Mouse (Mus musculus): ENCODE results near the gene Tmem47. TPM values are rescaled to one million over a fixed set of nuclear protein-coding genes. Genes with fewer than 3 reads are reported as not detected.

Tmem47 gene
- total RNA-seq (2021), result 1 to 10 TPM; 6.6 to 7.6 TPM
- long read RNA-seq, experiment 1, full-length matches to known transcripts, result 20 of 20 reads
- long read RNA-seq, experiment 1, partial matches to known transcripts, result 0 of 20 reads
- long read RNA-seq, experiment 1, other reads (novel, unspliced or antisense), result 0 of 20 reads
- long read RNA-seq, experiment 2, full-length matches to known transcripts, result 21 of 22 reads
- long read RNA-seq, experiment 2, partial matches to known transcripts, result 0 of 22 reads
- long read RNA-seq, experiment 2, other reads (novel, unspliced or antisense), result 1 of 22 reads

DNA sequence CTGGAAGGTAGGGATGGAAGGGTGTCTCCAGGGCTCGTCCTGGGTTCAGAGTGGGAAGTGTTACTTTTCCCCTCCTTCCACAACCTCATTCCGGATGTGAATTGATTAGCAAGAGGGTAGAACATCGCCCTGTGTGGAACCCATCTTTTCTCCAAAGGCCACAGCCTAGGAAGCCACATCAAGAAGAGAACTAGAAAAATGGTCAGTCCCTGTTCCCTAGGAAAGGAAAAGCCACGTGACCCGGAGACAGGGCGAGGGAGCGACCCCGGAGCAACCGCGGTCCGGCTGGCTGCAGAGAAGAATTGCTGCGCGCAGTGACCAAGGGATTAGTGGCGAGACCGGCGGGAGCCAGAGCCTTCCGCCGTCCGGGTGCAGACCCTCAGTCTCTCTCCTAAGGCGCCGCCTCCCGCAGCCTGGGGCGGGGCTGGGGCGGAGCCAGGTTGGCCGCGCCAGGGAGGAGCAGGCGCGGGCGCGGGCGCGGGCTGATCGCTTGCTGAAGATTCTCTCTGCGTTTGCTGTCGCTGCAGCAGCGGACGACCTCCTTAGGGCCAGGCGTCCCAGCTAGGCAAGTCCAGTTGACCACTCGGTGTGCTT, at the start of gene Tmem47:
TSS of gene Tmem47 (plus strand) at position 489 of the 594 bp plus-strand sequence.
- DNase-seq (ENCODE audit: low spot score), result peak; percentile 23

DNA sequence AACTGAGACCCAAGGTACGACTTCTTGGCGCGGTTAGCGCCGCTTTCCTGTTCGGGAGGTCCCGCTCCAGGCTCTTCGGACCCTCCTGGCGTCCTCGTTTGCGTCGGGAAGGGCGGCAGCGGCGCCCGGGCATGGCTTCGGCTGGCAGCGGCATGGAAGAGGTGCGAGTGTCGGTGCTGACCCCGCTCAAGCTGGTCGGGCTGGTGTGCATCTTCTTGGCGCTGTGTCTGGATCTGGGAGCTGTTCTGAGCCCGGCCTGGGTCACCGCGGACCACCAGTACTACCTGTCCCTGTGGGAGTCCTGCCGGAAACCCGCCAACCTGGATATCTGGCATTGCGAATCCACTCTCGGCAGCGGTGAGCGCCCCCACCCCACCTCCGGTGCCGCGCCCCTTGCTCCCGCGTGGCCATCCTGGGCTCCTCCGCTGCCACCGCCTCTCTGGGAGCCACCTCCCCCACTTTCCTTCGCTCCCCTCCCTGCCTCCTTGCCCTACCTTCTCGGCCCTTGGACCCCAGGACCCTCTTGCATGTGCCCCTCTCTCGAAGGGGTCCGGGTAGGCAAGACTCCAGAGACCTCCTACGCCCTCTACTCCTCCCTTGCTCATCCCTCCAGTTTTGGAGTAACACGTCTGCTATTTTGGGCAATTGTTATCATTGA, 435 bp downstream of the Tmem47 start:
- DNase-seq (ENCODE audit: low spot score), result peak; percentile 1

GRCm38 (mm10) chrX:81071746-81072640, 1.5 kb downstream of the Tmem47 start:
- no peak for DNase-seq (ENCODE audit: low spot score)

GRCm38 (mm10) chrX:81072651-81073050, 2.2 kb downstream of the Tmem47 start:
- DNase-seq (ENCODE audit: low spot score), result no peak

- DNase-seq (ENCODE audit: low spot score), result no peak
Measured at GRCm38 (mm10) chrX:81073834-81074233, 3.3 kb downstream of the Tmem47 start.

DNA sequence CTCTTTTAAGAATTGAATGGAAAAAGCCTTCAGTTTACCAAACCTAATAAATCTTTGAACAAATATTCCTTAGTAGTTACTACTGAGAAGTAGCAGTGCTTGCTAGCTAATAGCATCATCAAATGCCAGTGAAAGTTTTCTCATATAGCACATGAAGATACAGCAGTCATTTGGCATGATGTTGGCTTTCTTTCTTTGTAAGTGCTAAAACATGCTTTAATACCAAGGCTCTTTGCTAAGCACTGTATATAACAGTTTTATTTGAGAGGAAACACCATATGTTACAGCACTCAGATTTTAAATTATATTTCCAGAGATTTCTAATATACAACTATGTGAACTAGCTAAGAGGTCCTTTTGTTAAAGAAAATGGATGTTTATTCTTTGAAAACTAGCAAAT, 8.0 kb downstream of the Tmem47 start:
- no peak for DNase-seq (ENCODE audit: low spot score)

DNA sequence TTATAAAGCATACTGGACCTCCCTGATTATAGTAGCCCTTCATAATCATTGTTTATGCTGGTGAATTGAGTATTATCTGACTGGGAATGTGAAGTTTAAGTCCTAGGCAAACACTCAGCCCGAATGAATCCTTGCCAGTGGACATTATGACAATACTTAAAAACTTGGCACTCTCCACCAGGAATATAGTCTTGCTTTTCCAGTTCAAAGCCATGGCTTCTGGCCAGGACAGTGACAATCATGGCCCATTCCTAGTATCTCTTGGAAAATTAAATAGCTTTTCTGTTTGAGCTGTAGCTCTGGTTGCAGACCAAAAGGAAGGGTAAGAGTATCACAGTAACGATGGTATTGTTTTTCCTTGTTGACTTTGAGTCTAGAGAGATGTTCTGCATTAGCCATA, 10.5 kb downstream of the Tmem47 start:
- DNase-seq (ENCODE audit: low spot score), result no peak

DNA sequence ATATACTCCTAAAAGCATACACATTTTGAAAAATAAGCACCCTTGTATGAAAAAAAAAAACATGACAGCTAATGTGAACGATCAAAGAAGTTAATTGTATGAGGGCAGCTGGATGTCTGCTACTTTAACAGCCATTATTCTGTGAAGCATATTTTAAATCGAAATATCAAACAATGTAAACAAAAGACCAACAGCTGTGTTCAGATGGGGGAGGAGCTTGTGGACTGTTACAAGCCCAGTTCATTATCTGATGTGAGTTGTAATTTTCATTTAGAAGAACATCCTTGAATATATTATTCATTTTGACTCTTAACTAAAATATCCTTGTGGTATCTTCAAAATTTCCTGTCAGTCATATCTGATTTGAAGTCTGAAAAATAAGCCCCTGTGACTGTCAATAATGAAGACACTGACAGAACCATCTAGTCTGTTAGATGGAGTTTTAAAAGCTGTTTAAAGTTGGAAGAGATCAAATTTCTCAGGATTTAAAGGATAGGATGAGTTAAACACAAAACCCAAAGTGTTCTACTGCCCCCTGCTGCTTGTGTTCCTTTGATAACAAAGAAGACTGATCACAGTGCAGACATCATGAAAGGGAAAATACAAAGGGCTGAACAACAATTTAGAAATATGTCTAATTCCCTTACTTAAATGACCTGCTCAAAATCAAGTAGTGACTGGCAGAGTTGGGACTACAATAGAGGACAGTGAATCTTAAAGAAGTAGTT, 14.7 kb downstream of the Tmem47 start:
- peak; percentile 7 for DNase-seq (ENCODE audit: low spot score)

DNA sequence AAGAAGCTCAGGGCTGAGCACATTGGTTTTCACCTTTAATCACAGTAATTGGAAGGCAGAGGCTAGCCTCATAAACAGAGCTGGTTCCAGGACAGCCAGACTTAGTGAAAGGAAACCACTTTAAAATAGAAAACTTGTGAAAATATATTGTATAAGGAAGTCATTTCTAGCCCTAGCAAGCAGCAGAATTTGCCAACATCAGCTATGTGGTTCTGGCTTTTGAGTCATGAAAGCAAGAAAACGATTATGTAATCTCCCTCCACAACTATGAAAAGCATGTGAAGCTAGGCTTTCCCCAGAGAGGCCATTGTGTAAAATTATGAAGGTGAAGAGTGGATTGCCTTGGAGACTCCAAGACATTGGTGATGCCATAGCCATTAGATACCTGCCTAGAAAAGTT, 76.9 kb downstream of the Tmem47 start:
- no peak for DNase-seq (ENCODE audit: low spot score)
